Mouse (Mus musculus): ENCODE measurements around the gene Aspdh.

- no peak for TF ChIP-seq CTCF (IDR thresholded peaks at IDR 0.05; ENCODE audit: insufficient read depth, low read depth, low read length)
- TF ChIP-seq POLR2A (IDR thresholded peaks at IDR 0.05; ENCODE audit: insufficient read depth, low read depth, low read length): no peak
Observed at GRCm38 (mm10) chr7:44491391-44491790, 26.2 kb downstream of the Aspdh start.

All from olfactory bulb, adult 2 months (tissue).